Mouse (Mus musculus): ENCODE data around the gene Tbc1d19. TPM values are rescaled to one million over a fixed set of nuclear protein-coding genes. Genes with fewer than 3 reads are reported as not detected.

Tbc1d19 gene
- polyA plus RNA-seq, 1 experiment from 2014 or later: 39.0 TPM

DNA sequence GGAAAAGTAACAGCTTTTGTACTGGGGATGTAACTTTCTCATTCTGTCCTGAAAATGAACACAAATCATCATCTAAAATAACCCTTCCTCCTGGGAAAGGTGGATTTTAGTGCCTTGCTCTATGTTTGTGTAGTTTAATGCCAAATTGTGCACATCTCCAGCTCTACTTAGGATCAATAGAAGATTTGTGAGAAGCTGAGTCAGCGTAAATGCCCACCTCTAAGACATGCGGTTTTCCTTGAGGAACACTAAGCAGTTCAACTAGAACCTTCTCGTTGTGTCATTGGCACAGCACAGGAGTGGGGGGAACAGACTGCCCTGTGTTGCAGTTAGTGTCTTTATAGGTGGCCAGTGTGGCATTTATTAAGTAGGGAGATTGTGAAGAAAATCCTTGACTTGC lies 65.6 kb downstream of the Tbc1d19 start:
- Histone ChIP-seq H3K4me2 (ENCODE audit: low read depth, low read length) (no peak overlapping the region), H3K9ac (ENCODE audit: low read depth, low read length) (no peak overlapping the region), H3K4me3 (ENCODE audit: low read depth, low read length) (no peak overlapping the region), H3K9me3 (ENCODE audit: control insufficient read depth, low read length) (no peaks in the 10 kb centered on the region), H3K4me1 (ENCODE audit: control insufficient read depth, insufficient read depth, low read length) (no peaks in the 10 kb centered on the region), H3K27ac (replicated peaks; ENCODE audit: low read depth, low read length) (no peak overlapping the region), H3K36me3 (ENCODE audit: control insufficient read depth, insufficient read depth, low read length) (0 out of 2 replicates have a peak, but pooled peaks cover 10% of the 10 kb centered on the region), H3K27me3 (replicated peaks; ENCODE audit: control insufficient read depth, insufficient read depth, low read length) (no peaks in the 10 kb centered on the region)
- ATAC-seq (ENCODE audit: low read depth): no peak
- no peak for DNase-seq (ENCODE audit: low spot score)
- WGBS: 90% methylated on average over 3 of the region's 3 CpGs

DNA sequence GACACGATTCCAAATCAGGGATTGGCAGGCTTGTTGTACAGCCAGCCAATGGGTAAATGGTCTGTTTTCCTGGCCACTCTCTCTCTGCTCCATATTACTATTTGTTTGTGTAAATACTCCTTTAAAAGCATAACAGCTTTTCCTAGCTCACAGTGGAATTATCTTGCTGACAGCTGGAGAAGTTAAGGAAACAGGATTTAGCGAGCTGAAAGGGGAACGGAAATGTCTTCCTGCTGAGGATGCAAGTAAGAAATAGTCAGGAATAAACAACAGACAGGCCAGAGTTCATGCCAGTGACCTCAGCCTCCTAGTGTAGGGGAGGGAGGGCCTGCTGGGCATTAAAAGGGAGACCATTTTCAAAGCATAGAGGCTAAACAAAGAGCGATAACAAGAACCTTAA lies 71.3 kb downstream of the Tbc1d19 start:
- ATAC-seq (ENCODE audit: low read depth) (no peak), DNase-seq (ENCODE audit: low spot score) (peak; percentile 11)
- H3K9ac ChIP-seq (ENCODE audit: low read depth, low read length): no peak overlapping the region
- H3K4me2 ChIP-seq (ENCODE audit: low read depth, low read length): no peak overlapping the region
- 58% methylated on average over 4 of the region's 4 CpGs for WGBS
- no peak overlapping the region for H3K4me3 ChIP-seq (ENCODE audit: low read depth, low read length)
- no peaks in the 10 kb centered on the region for H3K27me3 ChIP-seq (replicated peaks; ENCODE audit: control insufficient read depth, insufficient read depth, low read length)
- peaks cover 14% of the 10 kb centered on the region; the same call in 1 of the 2 replicates for H3K36me3 ChIP-seq (ENCODE audit: control insufficient read depth, insufficient read depth, low read length)
- H3K4me1 ChIP-seq (ENCODE audit: control insufficient read depth, insufficient read depth, low read length): no peaks in the 10 kb centered on the region
- H3K9me3 ChIP-seq (ENCODE audit: control insufficient read depth, low read length): no peaks in the 10 kb centered on the region
- no peak overlapping the region for H3K27ac ChIP-seq (replicated peaks; ENCODE audit: low read depth, low read length)

DNA sequence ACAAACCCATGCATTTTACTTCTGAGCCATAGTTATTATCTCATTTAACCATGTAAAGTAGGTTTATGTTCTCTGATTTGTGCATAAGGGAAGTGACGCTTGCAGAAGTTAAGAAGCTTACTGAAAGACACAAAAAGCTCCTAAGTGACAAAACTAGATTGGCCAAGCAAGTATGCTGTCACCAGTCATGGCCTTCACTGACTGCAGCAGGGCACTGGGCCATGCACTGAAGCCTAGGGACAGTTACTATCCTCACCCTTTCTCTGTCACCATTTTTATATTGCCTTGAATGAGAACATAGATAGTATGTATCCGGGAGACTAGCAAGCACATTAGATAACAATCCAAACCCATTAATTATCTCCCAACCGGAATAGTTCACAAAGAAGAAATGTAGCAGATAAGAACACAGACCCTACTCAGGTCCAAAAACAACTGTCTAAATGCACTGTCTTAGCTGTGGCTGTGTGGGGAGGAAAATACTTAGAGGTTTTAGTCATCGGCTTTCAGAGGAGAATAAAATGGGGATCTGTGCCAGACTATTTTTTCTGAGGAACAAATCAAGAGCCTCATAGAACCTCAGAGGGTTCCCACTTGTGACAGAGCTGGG lies 72.1 kb downstream of the Tbc1d19 start:
- 81% methylated on average over 4 of the region's 4 CpGs for WGBS
- no peak for DNase-seq (ENCODE audit: low spot score)
- H3K27me3 ChIP-seq (replicated peaks; ENCODE audit: control insufficient read depth, insufficient read depth, low read length): no peaks in the 10 kb centered on the region
- H3K4me2 ChIP-seq (ENCODE audit: low read depth, low read length): no peak overlapping the region
- no peak for ATAC-seq (ENCODE audit: low read depth)
- no peak overlapping the region for H3K4me3 ChIP-seq (ENCODE audit: low read depth, low read length)
- H3K9ac ChIP-seq (ENCODE audit: low read depth, low read length): no peak overlapping the region
- no peak overlapping the region for H3K27ac ChIP-seq (replicated peaks; ENCODE audit: low read depth, low read length)
- no peaks in the 10 kb centered on the region for H3K4me1 ChIP-seq (ENCODE audit: control insufficient read depth, insufficient read depth, low read length)
- H3K9me3 ChIP-seq (ENCODE audit: control insufficient read depth, low read length): no peaks in the 10 kb centered on the region
- H3K36me3 ChIP-seq (ENCODE audit: control insufficient read depth, insufficient read depth, low read length): peaks cover 12% of the 10 kb centered on the region; the same call in 1 of the 2 replicates

DNA sequence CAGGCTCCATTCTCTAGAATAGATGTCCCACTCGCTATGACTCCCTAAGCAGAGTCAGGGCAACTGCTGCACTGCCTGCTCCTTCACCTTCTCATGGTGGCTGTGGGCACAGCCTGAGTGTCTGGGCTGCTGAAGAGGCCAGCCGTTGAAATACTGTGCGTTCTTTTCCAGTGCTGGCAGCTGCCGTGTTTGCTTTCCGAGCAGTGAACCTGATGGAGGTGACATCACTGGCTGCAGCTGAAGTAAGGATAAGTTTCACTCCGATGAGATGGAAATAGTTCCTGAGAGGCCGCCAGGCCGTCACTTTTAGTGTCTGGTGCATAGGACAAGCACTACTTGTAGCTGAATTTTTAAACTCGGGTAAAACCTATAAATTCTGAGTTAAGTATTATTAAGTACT lies 92.0 kb downstream of the Tbc1d19 start:
- WGBS: 48% methylated on average over 9 of the region's 9 CpGs
- Histone ChIP-seq H3K27ac (replicated peaks; ENCODE audit: low read depth, low read length) (no peak overlapping the region), H3K4me3 (ENCODE audit: low read depth, low read length) (no peak overlapping the region), H3K4me2 (ENCODE audit: low read depth, low read length) (no peak overlapping the region), H3K36me3 (ENCODE audit: control insufficient read depth, insufficient read depth, low read length) (peaks cover 31% of the 10 kb centered on the region; the same call in 1 of the 2 replicates), H3K9me3 (ENCODE audit: control insufficient read depth, low read length) (no peaks in the 10 kb centered on the region), H3K9ac (ENCODE audit: low read depth, low read length) (no peak overlapping the region), H3K4me1 (ENCODE audit: control insufficient read depth, insufficient read depth, low read length) (no peaks in the 10 kb centered on the region), H3K27me3 (replicated peaks; ENCODE audit: control insufficient read depth, insufficient read depth, low read length) (no peaks in the 10 kb centered on the region)
- DNase-seq (ENCODE audit: low spot score) (peak; percentile 39), ATAC-seq (ENCODE audit: low read depth) (0 out of 2 replicates have a peak, but pooled peaks have one; percentile 37)

DNA sequence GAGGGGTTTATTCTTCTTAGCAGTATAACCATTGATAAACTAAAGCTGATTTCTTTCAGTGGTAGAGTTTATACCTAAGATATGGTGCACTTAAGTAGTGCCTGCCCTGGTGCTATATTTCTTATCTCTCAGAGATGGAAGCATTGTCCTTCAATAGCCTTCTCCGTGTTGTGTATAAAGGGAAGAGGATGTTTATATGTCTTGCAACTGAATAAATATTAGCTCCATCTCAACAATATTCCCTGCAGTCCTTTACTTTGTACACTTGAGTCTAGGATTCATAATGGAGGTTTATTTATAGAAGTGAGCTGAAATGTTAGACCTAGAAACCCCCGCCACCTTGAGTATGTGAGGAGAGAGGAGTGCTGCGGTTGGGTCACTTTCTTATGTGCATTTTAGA lies 93.4 kb downstream of the Tbc1d19 start:
- no peaks in the 10 kb centered on the region for H3K27me3 ChIP-seq (replicated peaks; ENCODE audit: control insufficient read depth, insufficient read depth, low read length)
- no peaks in the 10 kb centered on the region for H3K9me3 ChIP-seq (ENCODE audit: control insufficient read depth, low read length)
- no peak overlapping the region for H3K4me2 ChIP-seq (ENCODE audit: low read depth, low read length)
- no peak overlapping the region for H3K27ac ChIP-seq (replicated peaks; ENCODE audit: low read depth, low read length)
- ATAC-seq (ENCODE audit: low read depth) (no peak), DNase-seq (ENCODE audit: low spot score) (no peak)
- no peak overlapping the region for H3K4me3 ChIP-seq (ENCODE audit: low read depth, low read length)
- 85% methylated on average over 3 of the region's 3 CpGs for WGBS
- peaks cover 24% of the 10 kb centered on the region; the same call in 1 of the 2 replicates for H3K36me3 ChIP-seq (ENCODE audit: control insufficient read depth, insufficient read depth, low read length)
- no peaks in the 10 kb centered on the region for H3K4me1 ChIP-seq (ENCODE audit: control insufficient read depth, insufficient read depth, low read length)
- no peak overlapping the region for H3K9ac ChIP-seq (ENCODE audit: low read depth, low read length)

DNA sequence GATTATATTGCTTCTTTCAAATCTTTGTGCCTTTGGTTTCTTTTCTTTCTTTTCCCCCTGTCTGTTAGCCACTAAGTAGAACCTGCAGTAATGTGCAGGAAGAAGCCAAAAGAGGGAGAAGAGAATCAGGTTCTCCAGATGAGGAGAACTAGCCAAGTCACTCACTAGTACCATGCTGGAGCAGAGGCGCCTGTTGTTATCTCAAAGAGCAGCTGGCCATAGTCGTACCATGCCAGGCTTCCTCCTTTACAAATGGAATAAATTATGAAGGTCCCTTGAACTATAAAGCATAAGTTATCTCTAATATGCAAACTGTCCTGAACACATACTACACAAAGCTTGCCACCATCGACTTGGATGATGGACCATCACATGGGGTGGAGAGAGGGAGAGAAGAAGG lies 99.8 kb downstream of the Tbc1d19 start:
- Histone ChIP-seq H3K9me3 (ENCODE audit: control insufficient read depth, low read length) (peaks cover 12% of the 10 kb centered on the region; the same call in 1 of the 2 replicates), H3K9ac (ENCODE audit: low read depth, low read length) (no peak overlapping the region), H3K4me2 (ENCODE audit: low read depth, low read length) (no peak overlapping the region), H3K27ac (replicated peaks; ENCODE audit: low read depth, low read length) (no peak overlapping the region), H3K4me1 (ENCODE audit: control insufficient read depth, insufficient read depth, low read length) (no peaks in the 10 kb centered on the region), H3K36me3 (ENCODE audit: control insufficient read depth, insufficient read depth, low read length) (0 out of 2 replicates have a peak, but pooled peaks cover 9% of the 10 kb centered on the region), H3K27me3 (replicated peaks; ENCODE audit: control insufficient read depth, insufficient read depth, low read length) (no peaks in the 10 kb centered on the region), H3K4me3 (ENCODE audit: low read depth, low read length) (no peak overlapping the region)
- WGBS: 90% methylated on average over 3 of the region's 3 CpGs
- ATAC-seq (ENCODE audit: low read depth) (no peak), DNase-seq (ENCODE audit: low spot score) (no peak)

DNA sequence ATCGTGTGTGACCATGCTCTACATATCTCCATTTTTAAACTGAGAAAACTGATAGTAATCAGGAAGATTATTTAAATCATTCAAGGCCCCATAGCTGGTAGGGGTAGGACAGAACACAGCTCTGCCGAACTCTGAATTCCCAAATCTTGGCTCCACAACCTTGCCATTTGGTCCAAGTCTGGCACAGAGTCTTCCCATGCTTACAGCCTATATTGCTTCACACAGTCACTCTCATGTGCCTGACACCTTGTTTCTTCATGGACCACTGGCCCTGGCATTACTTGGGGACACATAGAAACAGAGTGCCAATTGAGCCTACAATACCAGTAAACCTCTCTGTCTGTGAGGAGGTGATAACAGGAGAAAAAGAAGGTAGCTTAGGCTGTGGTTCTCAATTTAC lies 111.0 kb downstream of the Tbc1d19 start:
- H3K9me3 ChIP-seq (ENCODE audit: control insufficient read depth, low read length): peaks cover 10% of the 10 kb centered on the region; the same call in 1 of the 2 replicates

DNA sequence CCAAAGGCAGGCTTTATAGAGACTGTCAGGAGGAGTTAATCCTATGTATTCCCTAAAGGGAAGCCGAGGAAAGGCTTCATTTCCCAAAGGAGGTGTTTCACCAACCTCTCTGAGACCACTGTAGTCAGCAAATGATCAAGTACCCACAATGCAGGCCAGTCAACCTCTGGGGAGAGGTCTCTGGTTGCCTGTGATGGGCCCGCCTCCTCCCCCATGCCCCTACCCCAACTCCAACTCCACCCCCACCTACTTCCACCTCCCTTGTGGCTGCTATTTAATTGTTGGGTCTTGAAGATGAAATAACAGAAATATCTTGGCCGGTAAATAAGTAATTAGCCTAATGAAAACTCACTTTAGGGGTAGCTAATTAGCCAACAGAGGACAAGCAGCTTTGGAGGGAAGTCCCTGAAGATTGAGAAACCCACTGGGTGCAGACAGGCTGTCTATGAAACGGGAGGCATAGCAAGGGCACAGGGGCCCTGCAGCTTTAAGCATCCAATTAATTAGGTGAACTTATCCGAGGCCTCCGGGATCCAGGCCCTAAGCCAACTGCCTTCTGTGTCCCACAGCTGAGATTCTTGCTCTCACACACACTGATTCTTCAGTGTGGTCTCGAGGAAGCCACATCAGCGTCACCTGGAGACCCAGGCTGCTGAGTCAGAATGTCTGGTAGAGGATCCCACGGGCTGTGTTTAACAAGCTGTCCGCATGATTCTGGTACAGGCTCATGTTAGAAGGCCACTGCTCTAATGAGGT lies 112.9 kb downstream of the Tbc1d19 start:
- Histone ChIP-seq H3K9me3 (ENCODE audit: control insufficient read depth, low read length) (peaks cover 10% of the 10 kb centered on the region; the same call in 1 of the 2 replicates), H3K27ac (replicated peaks; ENCODE audit: low read depth, low read length) (no peak overlapping the region), H3K4me2 (ENCODE audit: low read depth, low read length) (no peak overlapping the region), H3K36me3 (ENCODE audit: control insufficient read depth, insufficient read depth, low read length) (no peaks in the 10 kb centered on the region), H3K9ac (ENCODE audit: low read depth, low read length) (no peak overlapping the region), H3K4me1 (ENCODE audit: control insufficient read depth, insufficient read depth, low read length) (peaks cover 7% of the 10 kb centered on the region; the same call in 1 of the 2 replicates), H3K4me3 (ENCODE audit: low read depth, low read length) (no peak overlapping the region), H3K27me3 (replicated peaks; ENCODE audit: control insufficient read depth, insufficient read depth, low read length) (no peaks in the 10 kb centered on the region)
- DNase-seq (ENCODE audit: low spot score): peak; percentile 55
- ATAC-seq (ENCODE audit: low read depth): peak; percentile 81
- 60% methylated on average over 10 of the region's 10 CpGs for WGBS

More for the DNA sequence above, 111.0 kb downstream of the Tbc1d19 start:
- DNase-seq (ENCODE audit: low spot score): no peak
- H3K4me3 ChIP-seq (ENCODE audit: low read depth, low read length): no peak overlapping the region
- peaks cover 9% of the 10 kb centered on the region; the same call in 1 of the 2 replicates for H3K4me1 ChIP-seq (ENCODE audit: control insufficient read depth, insufficient read depth, low read length)
- H3K36me3 ChIP-seq (ENCODE audit: control insufficient read depth, insufficient read depth, low read length): no peaks in the 10 kb centered on the region
- H3K9ac ChIP-seq (ENCODE audit: low read depth, low read length): no peak overlapping the region
- no peak overlapping the region for H3K27ac ChIP-seq (replicated peaks; ENCODE audit: low read depth, low read length)
- H3K4me2 ChIP-seq (ENCODE audit: low read depth, low read length): no peak overlapping the region
- no peak for ATAC-seq (ENCODE audit: low read depth)
- H3K27me3 ChIP-seq (replicated peaks; ENCODE audit: control insufficient read depth, insufficient read depth, low read length): no peaks in the 10 kb centered on the region
- WGBS: 95% methylated on average over 2 of the region's 2 CpGs

Measured in embryonic facial prominence, embryonic 14.5 days (tissue).